Mouse (Mus musculus) heart, adult 2 months (tissue): ENCODE data around the gene Daam2.

Source experiments
- CTCF ChIP-seq: fragments of 200-600 bp; IDR thresholded peaks from 2 replicates; pipeline ENCODE4 v1.8.1; 2022; ENCODE audit warnings: antibody characterized with exemption, mild to moderate bottlenecking, moderate library complexity
- EP300 ChIP-seq: fragments of 200-500 bp; IDR thresholded peaks from 2 replicates; pipeline ENCODE4 v1.6.1; 2011; ENCODE audit warnings: low read depth, low read length, control low read depth; ENCODE audit not compliant: insufficient read depth
- POLR2A ChIP-seq: fragments of 200-500 bp; IDR thresholded peaks from 2 replicates; pipeline ENCODE4 v1.6.1; 2011; ENCODE audit warnings: mild to moderate bottlenecking, low read depth, low read length, control low read depth; ENCODE audit not compliant: insufficient read depth

- TF ChIP-seq CTCF (no peak), EP300 (no peak), POLR2A (no peak)
These were observed 48.5 kb downstream of the Daam2 start for GRCm38 (mm10) chr17:49515678-49516077.
